Mouse (Mus musculus): ENCODE measurements around the gene Clasp2.
"Not testable (repeated sequence)": the region's sequence is repeated elsewhere in the genome, so short reads cannot be mapped to it uniquely, and the experiment has no call there.

Clasp2 gene

GRCm38 (mm10) chr9:113755888-113756719 lies 14.8 kb downstream of the Clasp2 start:
- DNase-seq (ENCODE audit: low spot score in 2 of 2): no peak

GRCm38 (mm10) chr9:113758472-113758871 lies 17.2 kb downstream of the Clasp2 start:
- no peak for DNase-seq (ENCODE audit: low spot score in 2 of 2)

GRCm38 (mm10) chr9:113759684-113760083 lies 18.4 kb downstream of the Clasp2 start:
- no peak for DNase-seq (ENCODE audit: low spot score in 2 of 2)

- DNase-seq (ENCODE audit: low spot score in 2 of 2): no peak
These were observed 21.1 kb downstream of the Clasp2 start for GRCm38 (mm10) chr9:113762389-113762788.

GRCm38 (mm10) chr9:113763123-113763522 lies 21.9 kb downstream of the Clasp2 start:
- DNase-seq (ENCODE audit: low spot score in 2 of 2): no peak

GRCm38 (mm10) chr9:113770640-113771039 lies 29.4 kb downstream of the Clasp2 start:
- no peak for DNase-seq (ENCODE audit: low spot score in 2 of 2)

GRCm38 (mm10) chr9:113780863-113781262 lies 39.6 kb downstream of the Clasp2 start:
- no peak for DNase-seq (ENCODE audit: low spot score in 2 of 2)

- no peak for DNase-seq (ENCODE audit: low spot score in 2 of 2)
These were observed 41.2 kb downstream of the Clasp2 start for GRCm38 (mm10) chr9:113782362-113783005.

GRCm38 (mm10) chr9:113783674-113784073 lies 42.4 kb downstream of the Clasp2 start:
- no peak for DNase-seq (ENCODE audit: low spot score in 2 of 2)

GRCm38 (mm10) chr9:113789283-113789682 lies 48.0 kb downstream of the Clasp2 start:
- DNase-seq (ENCODE audit: low spot score in 2 of 2): not testable (repeated sequence)

- peak in 1 of 2 experiments; percentile 39 for DNase-seq (ENCODE audit: low spot score in 2 of 2)
These were observed 51.6 kb downstream of the Clasp2 start for GRCm38 (mm10) chr9:113792651-113793512.

- DNase-seq (ENCODE audit: low spot score in 2 of 2): no peak
These were observed 52.2 kb downstream of the Clasp2 start for GRCm38 (mm10) chr9:113793513-113793905.

GRCm38 (mm10) chr9:113793966-113794365 lies 52.7 kb downstream of the Clasp2 start:
- DNase-seq (ENCODE audit: low spot score in 2 of 2): no peak

- DNase-seq (ENCODE audit: low spot score in 2 of 2): no peak
These were observed 55.9 kb downstream of the Clasp2 start for GRCm38 (mm10) chr9:113797206-113797605.

- DNase-seq (ENCODE audit: low spot score in 2 of 2): no peak
These were observed 59.4 kb downstream of the Clasp2 start for GRCm38 (mm10) chr9:113800671-113801070.

GRCm38 (mm10) chr9:113802734-113803133 lies 61.5 kb downstream of the Clasp2 start:
- DNase-seq (ENCODE audit: low spot score in 2 of 2): no peak

- DNase-seq (ENCODE audit: low spot score in 2 of 2): no peak
These were observed 62.5 kb downstream of the Clasp2 start for GRCm38 (mm10) chr9:113803751-113804150.

- no peak for DNase-seq (ENCODE audit: low spot score in 2 of 2)
These were observed 64.1 kb downstream of the Clasp2 start for GRCm38 (mm10) chr9:113805359-113805758.

GRCm38 (mm10) chr9:113811327-113811726 lies 70.1 kb downstream of the Clasp2 start:
- DNase-seq (ENCODE audit: low spot score in 2 of 2): no peak

- DNase-seq (ENCODE audit: low spot score in 2 of 2): no peak
These were observed 70.8 kb downstream of the Clasp2 start for GRCm38 (mm10) chr9:113811957-113812670.

GRCm38 (mm10) chr9:113812671-113813001 lies 71.4 kb downstream of the Clasp2 start:
- no peak for DNase-seq (ENCODE audit: low spot score in 2 of 2)

- no peak for DNase-seq (ENCODE audit: low spot score in 2 of 2)
These were observed 71.8 kb downstream of the Clasp2 start for GRCm38 (mm10) chr9:113813086-113813485.

Data from urinary bladder, postnatal 4 days (tissue).